Mouse (Mus musculus) regulatory T cell (primary cell): Measurements from ENCODE around the gene Gpsm3.

ENCODE experiments used
- in situ Hi-C: fragments of 300-600 bp; cut with MboI, MseI; formaldehyde crosslinking; loops from one replicate; pipeline ENCODE4 v1.15.1; 2025; ENCODE audit warnings: high pct_unique_total_duplicates

Gene Gpsm3

DNA sequence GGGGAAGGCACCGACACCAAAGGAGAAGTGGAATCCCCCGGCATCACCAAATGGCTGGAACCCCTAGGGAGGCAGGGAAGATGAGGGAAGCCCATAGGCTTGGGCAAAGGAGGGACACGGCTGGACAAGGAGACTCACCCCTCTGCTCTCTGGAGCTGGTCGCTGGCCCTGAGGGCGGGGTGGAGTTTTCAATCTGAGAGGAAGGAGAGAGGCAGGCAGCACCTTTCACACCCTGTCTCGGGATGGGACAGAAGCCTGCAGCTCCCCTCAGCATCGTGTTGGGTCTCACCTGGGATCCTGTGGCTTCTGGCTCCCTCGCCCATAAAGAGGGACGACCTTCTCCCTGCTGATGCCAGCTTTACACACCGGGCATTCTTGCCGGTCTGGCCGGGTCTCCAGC, 12.2 kb downstream of the Gpsm3 start:
- in situ Hi-C loops, result loop anchor here (25.0 kb wide), 1 partner anchor 689 kb away; the partner anchor contains the start of genes Daxx, Platr17, Tapbp and Zbtb22

- in situ Hi-C loops, result loop anchor here (25.0 kb wide), 1 partner anchor 691 kb away; the partner anchor contains the start of genes Daxx, Platr17, Tapbp and Zbtb22
These were observed 13.9 kb downstream of the Gpsm3 start, which contains the start of gene Rnf5 for GRCm38 (mm10) chr17:34603375-34604060. Gene Rnf5 (minus strand): TSS chr17:34603690.

DNA sequence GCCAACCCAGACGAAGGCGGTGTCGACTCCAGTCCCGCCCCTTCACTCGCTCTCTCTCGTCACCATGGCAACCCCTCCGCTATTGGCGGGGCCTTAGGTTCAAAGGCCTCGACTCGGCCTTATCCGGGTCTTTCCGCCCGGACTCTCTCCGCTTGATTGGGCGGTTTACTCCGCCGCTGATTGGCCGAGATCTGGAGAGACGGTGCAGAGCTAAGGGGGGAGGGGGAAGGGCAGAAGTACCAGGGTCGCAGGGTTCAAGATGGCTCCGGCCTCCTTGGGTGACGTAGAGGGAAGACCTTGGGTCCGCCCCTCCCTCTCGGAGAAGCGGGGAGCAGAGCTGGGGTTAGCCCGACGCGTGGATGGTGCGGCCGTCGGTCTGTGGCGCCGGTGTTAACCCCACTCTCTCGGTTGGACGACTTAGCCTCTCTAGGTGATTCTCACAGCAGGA, 14.5 kb downstream of the Gpsm3 start, which contains the start of gene Agpat1:
TSS of gene Agpat1 (plus strand) at position 202 of the 448 bp plus-strand sequence.
- in situ Hi-C loops, result loop anchor here (25.0 kb wide), 1 partner anchor 692 kb away; the partner anchor contains the start of genes Daxx, Platr17, Tapbp and Zbtb22

DNA sequence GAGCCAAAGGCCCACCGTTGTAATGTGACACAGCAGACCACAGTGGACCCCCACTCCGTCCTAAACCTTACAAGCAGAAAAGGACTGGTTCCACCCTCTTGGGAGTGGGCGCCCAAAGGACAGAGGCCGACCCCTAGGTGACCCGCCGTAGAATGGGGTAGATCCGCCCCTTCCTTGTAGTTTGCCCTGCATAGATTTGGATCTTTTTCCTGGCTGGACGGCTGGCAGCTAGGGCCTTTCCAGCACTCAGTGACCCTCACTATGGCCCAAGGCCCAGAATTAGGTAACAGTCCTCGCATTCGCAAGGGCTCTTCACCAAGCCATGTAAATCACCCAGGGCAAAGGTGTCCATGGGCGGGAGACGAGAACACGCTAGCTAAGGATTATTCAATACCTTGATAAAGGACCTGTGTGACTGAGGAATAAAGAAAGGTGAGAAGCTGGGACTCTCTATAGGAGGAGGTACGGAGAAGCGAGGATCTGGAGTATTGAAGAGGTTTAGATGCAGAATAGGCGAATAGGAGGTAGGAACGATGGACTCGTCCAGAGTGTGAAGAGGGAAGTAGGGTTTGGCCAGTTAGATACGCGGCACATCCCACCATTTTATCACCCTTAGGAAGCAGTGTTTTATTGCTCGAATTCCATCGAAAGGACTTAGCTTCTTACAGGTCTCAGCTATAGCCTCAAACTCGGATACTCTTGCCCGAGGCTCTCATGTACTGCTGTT, 15.1 kb downstream of the Gpsm3 start:
- in situ Hi-C loops, result loop anchor here (25.0 kb wide), 1 partner anchor 692 kb away; the partner anchor contains the start of genes Daxx, Platr17, Tapbp and Zbtb22

- in situ Hi-C loops, result loop anchor here (25.0 kb wide), 1 partner anchor 693 kb away; the partner anchor contains the start of genes Daxx, Platr17, Tapbp and Zbtb22
These were observed 16.0 kb downstream of the Gpsm3 start for GRCm38 (mm10) chr17:34605609-34606008.

DNA sequence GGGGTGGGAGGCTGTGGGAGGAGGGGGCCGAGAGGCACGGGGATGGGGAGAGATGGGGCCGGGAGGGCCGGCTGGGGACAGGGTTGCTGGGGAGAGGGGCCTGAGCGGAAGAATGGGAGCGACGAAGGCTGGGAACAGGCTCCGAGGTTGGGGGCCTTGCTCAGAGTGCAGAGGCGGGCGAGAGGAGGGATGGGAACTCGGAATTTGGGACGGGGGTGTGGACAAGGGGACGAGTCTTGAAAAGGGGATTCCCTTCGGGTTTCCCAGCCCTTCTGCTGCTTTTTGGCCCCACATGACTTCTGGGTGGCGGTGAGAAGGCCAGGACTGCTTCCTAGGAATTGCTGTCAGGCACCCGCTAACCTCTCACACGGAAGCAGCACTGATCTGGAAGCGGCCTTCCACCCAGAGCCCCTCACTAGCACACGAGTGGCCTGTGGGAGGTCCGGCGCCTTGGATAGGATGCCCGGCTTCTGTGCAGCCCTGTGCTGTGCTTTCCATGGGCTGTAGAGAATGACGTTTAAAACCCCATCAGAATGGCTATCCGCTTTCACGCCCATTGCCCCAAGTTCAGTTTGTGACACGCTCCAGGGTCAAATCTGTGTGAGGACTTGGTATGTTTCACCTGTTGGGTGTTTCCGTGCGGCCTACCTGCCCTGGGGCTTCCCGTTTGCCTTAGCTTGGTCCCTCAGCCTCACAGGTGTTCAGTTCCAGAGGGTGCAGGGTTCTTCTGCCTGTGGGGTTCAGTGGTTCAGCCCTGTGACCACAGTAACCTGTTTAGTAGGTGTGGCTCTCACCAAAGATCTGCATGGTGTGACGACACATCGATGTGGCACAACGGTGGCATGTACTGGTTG, 16.8 kb downstream of the Gpsm3 start:
- in situ Hi-C loops, result loop anchor here (25.0 kb wide), 1 partner anchor 694 kb away; the partner anchor contains the start of genes Daxx, Platr17, Tapbp and Zbtb22

DNA sequence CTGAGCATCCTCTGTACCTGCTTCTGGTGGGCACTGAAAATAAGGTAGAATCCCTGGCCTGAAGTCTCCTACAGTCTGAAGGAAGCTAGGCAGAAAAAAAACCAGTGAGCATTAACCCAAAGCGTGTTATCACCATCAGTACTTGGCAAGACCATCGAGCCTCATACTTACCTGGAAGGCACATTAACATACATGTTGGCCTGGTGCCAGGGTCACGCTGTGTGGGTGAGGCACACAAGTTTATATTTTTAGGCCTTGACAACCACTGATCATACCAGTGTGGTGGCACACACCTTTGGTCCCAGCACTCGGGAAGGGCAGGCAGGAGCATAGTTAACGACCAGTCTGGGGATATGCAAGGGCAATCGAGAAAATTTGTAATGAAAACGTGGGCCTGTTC, 18.4 kb downstream of the Gpsm3 start:
- in situ Hi-C loops, result loop anchor here (25.0 kb wide), 1 partner anchor 696 kb away; the partner anchor contains the start of genes Daxx, Platr17, Tapbp and Zbtb22

DNA sequence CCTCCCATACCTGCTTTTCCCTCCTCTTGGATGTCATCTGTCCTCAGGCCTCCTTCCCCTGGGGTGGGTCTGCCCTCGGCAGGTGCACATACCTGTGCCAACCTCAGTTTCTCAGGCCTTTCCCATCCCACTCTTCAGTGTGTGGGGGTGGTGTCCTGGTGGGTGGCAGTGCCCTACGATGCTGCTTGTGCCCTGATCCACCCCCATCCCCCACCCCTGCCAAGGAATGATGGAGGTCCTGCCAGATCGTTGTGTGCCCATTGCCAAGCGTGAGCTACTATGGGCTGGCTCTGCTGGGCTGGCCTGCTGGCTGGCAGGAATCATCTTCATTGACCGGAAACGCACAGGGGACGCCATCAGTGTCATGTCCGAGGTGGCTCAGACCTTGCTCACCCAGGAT, 21.4 kb downstream of the Gpsm3 start:
- in situ Hi-C loops, result loop anchor here (5.0 to 25.0 kb wide), 3 partner anchors 44 to 699 kb away; partner anchors contain the start of genes Daxx, Platr17, Tapbp and Zbtb22

DNA sequence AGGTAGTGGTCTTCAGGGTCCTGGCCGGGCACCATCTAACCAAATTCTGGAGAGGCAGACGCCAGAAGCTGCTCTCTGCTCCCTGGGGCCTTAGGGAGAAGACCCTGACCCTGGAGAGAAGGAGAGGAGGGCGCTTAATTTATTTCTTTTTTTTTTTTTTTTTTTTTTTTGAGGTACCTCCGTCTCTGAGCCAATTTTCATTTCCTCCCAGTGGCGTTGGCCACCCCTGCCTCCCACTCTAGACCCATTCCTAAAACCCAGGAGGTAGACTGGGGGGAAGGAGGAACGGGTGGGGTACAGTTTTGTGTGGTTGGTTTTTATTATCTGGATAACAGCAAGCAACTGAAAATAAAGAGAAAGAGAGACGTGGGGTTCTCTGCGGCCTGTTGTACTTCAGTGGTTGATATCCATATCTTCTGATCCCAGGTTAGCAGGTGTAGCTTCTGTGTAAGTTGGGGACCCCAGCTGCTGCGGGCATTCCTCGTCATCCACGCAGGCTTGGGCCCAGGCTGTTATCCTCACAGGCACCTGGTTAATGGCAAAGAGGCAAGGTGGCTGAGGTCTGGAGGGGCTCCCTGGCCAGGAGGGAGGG, 23.5 kb downstream of the Gpsm3 start:
- in situ Hi-C loops, result loop anchor here (5.0 to 25.0 kb wide), 3 partner anchors 46 to 701 kb away; partner anchors contain the start of genes Daxx, Platr17, Tapbp and Zbtb22

DNA sequence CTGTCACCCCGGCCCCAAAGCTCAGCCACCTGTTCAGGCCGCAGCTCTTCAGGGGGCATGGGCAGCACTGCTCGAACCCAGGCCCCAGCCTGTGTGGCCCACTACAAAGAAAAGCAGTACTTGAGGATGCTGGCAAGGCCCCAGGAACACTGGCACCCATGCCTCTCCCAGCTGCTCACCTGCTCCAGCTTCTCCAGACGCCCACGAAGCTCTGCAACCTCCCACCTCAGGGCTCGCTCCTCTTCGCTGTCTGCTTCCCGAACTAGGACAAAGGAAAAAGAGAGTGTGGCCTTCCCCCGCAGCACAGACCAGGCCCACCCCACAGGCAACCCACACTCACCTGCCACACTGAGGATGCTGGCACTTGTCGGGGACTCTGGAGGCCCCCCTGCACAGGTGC, 24.2 kb downstream of the Gpsm3 start:
- in situ Hi-C loops, result loop anchor here (5.0 to 25.0 kb wide), 3 partner anchors 47 to 702 kb away; partner anchors contain the start of genes Daxx, Platr17, Tapbp and Zbtb22

DNA sequence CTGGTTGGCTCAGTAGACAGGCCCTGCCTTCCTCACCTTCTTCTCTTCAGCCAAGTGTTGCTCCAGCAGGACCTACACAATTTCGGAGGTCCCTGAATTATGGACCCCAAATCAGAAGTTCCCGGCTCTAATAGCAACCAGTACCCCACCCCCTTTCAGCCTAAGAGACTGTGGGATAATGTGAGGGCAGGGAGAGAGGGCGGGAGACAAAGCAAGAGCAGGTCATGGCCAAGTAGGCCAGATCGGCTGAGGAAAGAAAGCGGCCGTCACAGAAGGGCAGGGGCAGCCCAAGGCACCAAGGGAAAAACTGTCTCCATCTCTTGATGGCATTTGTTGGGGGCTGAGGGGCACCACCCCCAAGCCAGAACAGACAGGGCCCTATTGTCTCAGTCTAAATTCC, 26.3 kb downstream of the Gpsm3 start, which contains the start of gene Egfl8:
TSS of gene Egfl8 (minus strand) at position 101 of the 400 bp plus-strand sequence.
- in situ Hi-C loops, result loop anchor here (25.0 kb wide), 1 partner anchor 704 kb away; the partner anchor contains the start of genes Daxx, Platr17, Tapbp and Zbtb22

- in situ Hi-C loops, result loop anchor here (25.0 kb wide), 1 partner anchor 707 kb away; the partner anchor contains the start of genes Daxx, Platr17, Tapbp and Zbtb22
These were observed 29.4 kb downstream of the Gpsm3 start for GRCm38 (mm10) chr17:34618999-34619398.

DNA sequence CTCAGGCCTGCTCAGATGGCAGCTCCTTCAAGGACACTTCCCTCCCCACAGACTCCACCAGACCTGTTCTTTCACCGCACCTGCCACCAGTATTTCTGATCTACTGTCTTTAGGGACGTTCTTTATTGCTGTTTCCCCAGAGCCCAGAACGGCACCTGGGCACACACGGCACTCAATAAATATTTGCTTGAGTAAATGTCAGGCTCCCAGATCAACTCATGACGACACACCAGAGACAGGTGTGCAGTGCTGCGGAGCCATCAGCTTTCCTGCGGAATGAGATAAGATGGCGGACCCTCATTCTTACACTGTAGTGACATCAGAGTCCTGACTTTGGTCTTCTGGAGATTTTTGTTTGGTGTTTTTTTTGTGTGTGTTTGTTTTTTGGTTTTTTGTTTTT, 31.4 kb downstream of the Gpsm3 start:
- in situ Hi-C loops, result loop anchor here (25.0 kb wide), 1 partner anchor 709 kb away; the partner anchor contains the start of genes Daxx, Platr17, Tapbp and Zbtb22

GRCm38 (mm10) chr17:34623161-34623560, 33.6 kb downstream of the Gpsm3 start:
- in situ Hi-C loops, result loop anchor here (25.0 kb wide), 1 partner anchor 711 kb away; the partner anchor contains the start of genes Daxx, Platr17, Tapbp and Zbtb22

DNA sequence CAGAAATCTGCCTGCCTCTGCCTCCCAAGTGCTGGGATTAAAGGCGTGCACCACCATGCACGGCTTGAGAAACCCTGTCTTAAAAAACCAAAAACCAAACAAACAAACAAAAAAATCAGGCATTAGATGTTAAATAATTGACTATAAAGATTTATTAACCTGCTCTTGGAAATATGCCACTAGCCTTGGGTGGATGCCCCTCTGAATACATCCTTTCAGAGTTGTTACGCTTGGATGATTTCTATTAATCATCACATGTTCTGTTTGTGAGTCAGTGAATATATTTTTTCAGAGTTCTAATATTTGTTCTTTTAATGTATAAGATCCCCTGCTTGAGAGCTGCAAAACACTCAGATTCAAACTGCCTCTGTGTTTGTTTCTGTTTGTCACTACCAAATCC, 35.4 kb downstream of the Gpsm3 start:
- in situ Hi-C loops, result loop anchor here (25.0 kb wide), 1 partner anchor 713 kb away; the partner anchor contains the start of genes Daxx, Platr17, Tapbp and Zbtb22

- in situ Hi-C loops, result no loop called here
These were observed 36.6 kb downstream of the Gpsm3 start for GRCm38 (mm10) chr17:34626062-34626772.

GRCm38 (mm10) chr17:34626773-34627092, 37.1 kb downstream of the Gpsm3 start:
- in situ Hi-C loops, result no loop called here

DNA sequence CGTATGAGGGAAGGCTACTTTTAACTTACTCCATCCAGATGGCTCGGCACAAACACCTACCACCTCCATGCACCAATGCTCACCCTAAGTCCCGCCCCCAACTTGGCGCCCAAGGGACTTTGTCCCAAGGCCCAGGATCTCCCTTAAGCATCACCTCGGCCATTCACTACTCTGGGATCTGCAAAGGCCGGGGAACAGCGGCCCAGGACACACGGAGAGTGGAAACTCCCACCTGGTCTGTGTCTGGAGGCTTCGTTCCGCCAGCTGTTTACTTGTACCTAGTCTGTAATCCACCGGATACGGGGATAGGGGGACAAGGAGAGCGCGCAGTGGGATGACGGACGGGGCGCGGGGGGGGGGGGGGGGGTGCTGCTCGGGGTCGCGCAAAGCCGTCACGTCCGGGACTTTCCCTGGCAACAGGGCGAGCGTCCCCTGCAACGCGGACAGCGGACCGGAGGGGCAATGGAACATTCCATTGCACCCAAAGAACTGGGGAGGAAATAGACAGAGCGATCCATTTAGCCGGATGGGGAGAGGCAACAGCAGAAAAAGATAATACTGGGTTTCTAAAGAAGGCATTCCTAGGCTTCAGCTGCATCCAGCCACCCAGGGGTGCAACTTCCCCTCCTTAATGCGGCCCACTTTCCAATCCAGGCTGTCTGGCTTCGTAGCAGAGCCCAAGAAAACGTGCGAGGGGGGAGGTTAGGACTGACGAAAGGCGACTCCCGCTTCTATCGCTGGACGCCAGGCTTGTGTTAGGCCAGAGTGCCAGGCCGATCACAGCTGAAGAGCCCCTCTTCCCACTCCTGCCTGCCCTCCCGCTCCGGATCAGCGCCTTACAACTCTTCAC, 37.7 kb downstream of the Gpsm3 start:
- in situ Hi-C loops, result no loop called here
